Mouse (Mus musculus): ENCODE data around the gene Ccdc171. TPM values are rescaled to one million over a fixed set of nuclear protein-coding genes. Genes with fewer than 3 reads are reported as not detected.
"Not testable (repeated sequence)": the region's sequence is repeated elsewhere in the genome, so short reads cannot be mapped to it uniquely, and the experiment has no call there.

The Ccdc171 gene
- polyA plus RNA-seq, 1 experiment from 2014 or later = 4.2 TPM

DNA sequence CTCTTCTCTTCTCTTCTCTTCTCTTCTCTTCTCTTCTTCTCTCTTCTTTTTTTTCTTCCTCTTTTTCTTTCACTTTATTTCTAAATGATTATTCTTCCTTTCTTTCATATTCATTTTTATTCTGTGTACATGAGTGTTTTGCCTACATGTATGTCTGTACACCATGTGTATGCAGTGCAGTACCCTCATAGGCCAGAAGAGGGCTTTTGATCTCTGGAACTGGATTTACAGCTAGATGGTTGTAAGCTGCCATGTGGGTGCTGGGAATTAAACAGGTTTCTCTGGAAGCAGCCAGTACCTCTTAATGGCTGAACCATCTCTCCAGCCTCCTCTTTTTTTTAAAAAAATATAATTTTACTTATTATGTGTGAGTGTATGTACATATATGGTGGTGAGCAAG is 2.6 kb downstream of the Ccdc171 start:
- H3K27ac ChIP-seq = no peak overlapping the region
- H3K9ac ChIP-seq = no peak overlapping the region
- peaks cover 21% of the 10 kb centered on the region for H3K4me1 ChIP-seq
- no peak for ATAC-seq (replicated peaks)
- no peak overlapping the region for H3K4me3 ChIP-seq
- H3K4me2 ChIP-seq = no peak overlapping the region
- H3K36me3 ChIP-seq (replicated peaks) = no peaks in the 10 kb centered on the region
- H3K9me3 ChIP-seq = no peaks in the 10 kb centered on the region
- H3K27me3 ChIP-seq (replicated peaks) = no peaks in the 10 kb centered on the region

DNA sequence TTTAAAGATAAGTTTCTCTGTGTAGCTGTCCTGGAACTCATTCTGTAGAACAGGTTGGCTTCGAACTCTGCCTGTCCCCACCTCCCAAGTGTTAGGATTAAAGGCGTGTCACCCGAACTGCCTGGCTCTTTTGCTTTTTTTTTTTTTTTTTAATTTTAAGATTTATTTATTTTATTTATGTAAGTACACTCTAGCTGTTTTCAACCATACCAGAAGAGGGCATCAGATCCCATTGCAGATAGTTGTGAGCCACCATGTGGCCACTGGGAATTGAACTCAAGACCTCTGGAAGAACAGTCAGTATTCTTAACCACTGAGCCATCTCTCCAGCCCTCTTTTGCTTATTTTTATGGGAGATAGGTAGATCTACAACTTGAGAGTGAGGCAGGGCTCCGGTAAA is 4.7 kb downstream of the Ccdc171 start:
- ATAC-seq (replicated peaks); H3K9me3 ChIP-seq; H3K9ac ChIP-seq; H3K4me2 ChIP-seq; H3K36me3 ChIP-seq (replicated peaks); H3K27me3 ChIP-seq (replicated peaks); H3K27ac ChIP-seq; H3K4me3 ChIP-seq: not testable (repeated sequence)
- peaks cover 11% of the 10 kb centered on the region for H3K4me1 ChIP-seq
- 94% methylated on average over 4 of the region's 4 CpGs for WGBS

DNA sequence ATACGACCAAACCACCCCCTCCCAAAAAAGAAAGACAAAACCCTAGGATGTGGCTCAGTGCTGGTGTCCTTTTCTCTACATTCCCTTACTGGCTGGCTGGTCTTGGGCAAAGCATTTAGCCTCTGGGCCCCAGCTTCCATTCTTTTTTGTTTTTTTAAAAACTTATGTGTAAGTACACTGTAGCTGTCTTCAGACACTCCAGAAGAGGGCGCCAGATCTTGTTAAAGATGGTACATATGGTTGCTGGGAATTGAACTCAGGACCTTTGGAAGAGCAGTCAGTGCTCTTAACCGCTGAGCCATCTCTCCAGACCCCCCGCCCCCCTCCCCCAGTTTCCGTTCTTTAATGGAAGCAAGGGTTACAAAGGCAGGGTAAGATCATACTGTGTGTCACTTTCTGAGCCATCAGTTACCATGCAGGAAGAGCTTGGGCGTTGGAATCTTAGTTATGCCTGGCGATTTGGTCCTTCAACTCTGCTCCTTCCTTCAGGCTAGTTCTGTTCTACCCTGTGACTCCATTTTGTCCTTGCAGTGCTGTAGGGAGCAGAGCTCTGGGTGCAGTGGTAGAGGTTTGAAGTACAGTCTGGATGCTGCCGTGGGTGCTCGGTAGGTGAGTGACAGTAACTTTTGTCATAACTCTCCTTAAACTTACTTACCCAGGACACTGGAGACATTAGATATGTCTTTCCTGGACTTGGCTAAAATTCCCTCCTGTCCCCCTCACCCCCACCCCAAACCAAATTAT is 8.0 kb downstream of the Ccdc171 start:
- no peak for ATAC-seq (replicated peaks)
- H3K4me2 ChIP-seq = no peak overlapping the region
- no peaks in the 10 kb centered on the region for H3K9me3 ChIP-seq
- H3K27ac ChIP-seq = no peak overlapping the region
- no peak overlapping the region for H3K9ac ChIP-seq
- H3K36me3 ChIP-seq (replicated peaks) = no peaks in the 10 kb centered on the region
- H3K4me1 ChIP-seq = no peaks in the 10 kb centered on the region
- 87% methylated on average over 9 of the region's 9 CpGs for WGBS
- H3K4me3 ChIP-seq = no peak overlapping the region
- no peaks in the 10 kb centered on the region for H3K27me3 ChIP-seq (replicated peaks)

DNA sequence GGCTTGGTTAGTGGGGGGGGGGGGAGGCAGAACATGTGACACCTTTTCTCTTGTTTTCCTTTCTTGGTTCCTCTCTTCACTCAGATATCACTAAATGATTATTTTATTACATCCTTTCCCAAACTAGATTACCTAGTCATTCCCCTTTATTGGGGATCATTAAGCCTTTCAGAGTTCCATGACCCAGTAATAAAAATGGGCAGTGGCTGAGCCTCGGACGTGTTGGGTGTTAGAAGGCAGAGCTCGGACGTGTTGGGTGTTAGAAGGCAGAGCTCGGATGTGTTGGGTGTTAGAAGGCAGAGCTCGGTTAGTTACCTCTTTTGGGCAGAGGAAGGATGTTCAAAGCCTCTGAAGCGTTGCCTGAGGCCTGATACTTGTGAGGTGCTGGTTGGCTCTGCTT is 8.7 kb downstream of the Ccdc171 start:
- Histone ChIP-seq H3K36me3 (replicated peaks) (no peaks in the 10 kb centered on the region), H3K27ac (no peak overlapping the region), H3K4me3 (no peak overlapping the region), H3K4me2 (no peak overlapping the region), H3K27me3 (replicated peaks) (no peaks in the 10 kb centered on the region), H3K4me1 (no peaks in the 10 kb centered on the region), H3K9me3 (no peaks in the 10 kb centered on the region), H3K9ac (no peak overlapping the region)
- no peak for ATAC-seq (replicated peaks)
- WGBS = 87% methylated on average over 7 of the region's 7 CpGs

DNA sequence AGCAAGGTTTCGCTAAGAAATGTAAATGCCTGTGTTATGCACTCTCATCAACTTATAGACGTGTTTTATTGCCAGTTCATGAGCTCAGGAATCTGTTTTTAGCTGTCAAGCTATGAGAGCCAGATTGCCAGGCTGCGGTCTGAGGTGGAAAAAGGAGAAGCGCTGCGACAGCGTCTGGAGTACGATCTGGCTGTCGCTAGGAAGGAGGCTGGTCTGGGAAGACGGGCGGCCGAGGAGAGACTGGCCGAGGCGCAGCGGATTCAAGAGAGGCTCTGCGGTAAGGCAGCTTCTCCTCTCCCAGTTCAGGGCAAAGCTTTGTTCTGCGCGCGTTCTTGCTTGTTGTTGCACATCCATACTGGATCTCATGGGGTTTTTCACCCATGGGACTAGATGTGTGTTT is 24.2 kb downstream of the Ccdc171 start:
- H3K27ac ChIP-seq = no peak overlapping the region
- H3K9me3 ChIP-seq = no peaks in the 10 kb centered on the region
- no peak overlapping the region for H3K4me3 ChIP-seq
- 0 out of 2 replicates have a peak, but pooled peaks have one; percentile 50 for ATAC-seq (replicated peaks)
- H3K27me3 ChIP-seq (replicated peaks) = no peaks in the 10 kb centered on the region
- WGBS = 63% methylated on average over 18 of the region's 18 CpGs
- no peaks in the 10 kb centered on the region for H3K36me3 ChIP-seq (replicated peaks)
- H3K4me2 ChIP-seq = 0 out of 2 replicates have a peak overlapping the region, but pooled peaks have one; percentile 9
- no peak overlapping the region for H3K9ac ChIP-seq
- no peaks in the 10 kb centered on the region for H3K4me1 ChIP-seq

DNA sequence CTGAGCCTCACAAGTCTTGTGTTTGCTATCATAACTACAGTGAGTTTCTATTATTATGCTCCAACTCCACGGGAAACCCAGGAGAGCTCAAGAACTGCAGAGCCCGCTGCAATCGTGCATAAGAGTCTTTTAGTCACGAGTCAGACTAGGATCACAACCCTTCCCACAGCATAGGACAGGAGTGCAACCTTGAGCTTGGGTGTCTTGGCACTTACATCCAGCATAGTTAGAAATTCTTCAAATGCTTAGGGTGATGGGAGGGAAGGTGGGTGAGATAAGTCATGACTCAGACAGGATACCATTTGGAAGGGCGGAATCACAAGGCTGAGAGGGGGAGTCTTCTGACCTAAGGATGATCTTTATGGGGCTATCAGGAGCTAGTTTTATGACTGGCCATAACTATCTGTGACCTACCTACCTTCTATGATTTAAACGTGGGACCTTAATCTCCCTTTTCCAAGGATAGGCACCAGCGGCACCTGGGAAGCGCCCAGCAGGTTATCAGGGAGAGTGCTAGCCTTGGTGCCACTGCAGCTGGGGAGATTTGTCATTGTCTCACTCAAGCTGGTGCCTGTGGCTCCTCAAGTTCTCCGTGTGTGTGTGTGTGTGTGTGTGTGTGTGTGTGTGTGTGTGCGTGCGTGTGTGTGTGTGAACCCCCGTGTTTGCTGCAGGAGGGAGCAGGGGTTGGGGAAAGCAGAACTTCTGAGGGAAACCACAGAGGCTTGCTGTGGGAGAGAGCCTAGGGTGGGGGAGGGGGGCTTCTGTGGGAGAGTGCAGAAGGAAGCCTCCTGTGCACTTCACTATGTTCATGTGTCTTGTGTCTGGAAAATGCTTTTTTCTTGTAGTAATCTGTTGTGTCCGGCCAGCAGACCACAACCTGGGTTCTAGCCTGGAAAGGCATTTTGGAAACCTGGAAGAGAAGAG is 42.1 kb downstream of the Ccdc171 start:
- no peaks in the 10 kb centered on the region for H3K27me3 ChIP-seq (replicated peaks)
- no peak overlapping the region for H3K27ac ChIP-seq
- peak; percentile 60; the same call in 1 of the 2 replicates for ATAC-seq (replicated peaks)
- peak overlapping the region; percentile 16 for H3K4me3 ChIP-seq
- peaks cover 2% of the 10 kb centered on the region; the same call in 1 of the 2 replicates for H3K4me1 ChIP-seq
- H3K9me3 ChIP-seq = no peaks in the 10 kb centered on the region
- no peaks in the 10 kb centered on the region for H3K36me3 ChIP-seq (replicated peaks)
- no peak overlapping the region for H3K9ac ChIP-seq
- peak overlapping the region; percentile 38; the same call in 1 of the 2 replicates for H3K4me2 ChIP-seq
- 35% methylated on average over 13 of the region's 13 CpGs for WGBS

DNA sequence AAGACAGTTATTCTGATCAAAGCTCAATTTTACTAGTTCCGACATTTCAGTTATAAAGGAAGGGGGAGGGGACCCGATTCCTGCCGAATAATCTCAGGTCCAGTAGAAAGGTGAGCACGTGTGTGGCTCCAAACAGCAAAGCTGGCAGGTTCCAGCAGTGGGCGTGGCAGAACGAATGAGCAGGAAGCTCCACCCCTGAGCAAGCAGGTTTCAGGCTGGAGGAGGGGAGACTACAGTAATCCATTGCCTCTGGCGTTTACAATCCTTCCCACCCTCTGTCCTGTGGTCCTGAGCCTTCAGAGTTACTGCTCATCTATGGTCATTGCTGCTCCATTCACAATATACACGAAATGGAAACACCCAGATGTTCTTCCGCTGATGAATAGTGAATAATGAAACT is 42.8 kb downstream of the Ccdc171 start:
- peak overlapping the region; percentile 16 for H3K4me3 ChIP-seq
- H3K4me1 ChIP-seq; H3K36me3 ChIP-seq (replicated peaks); H3K27me3 ChIP-seq (replicated peaks); H3K27ac ChIP-seq; H3K9ac ChIP-seq; H3K9me3 ChIP-seq: not testable (repeated sequence)
- peak; percentile 60; the same call in 1 of the 2 replicates for ATAC-seq (replicated peaks)
- WGBS = 10% methylated on average over 9 of the region's 9 CpGs
- peak overlapping the region; percentile 38 for H3K4me2 ChIP-seq

DNA sequence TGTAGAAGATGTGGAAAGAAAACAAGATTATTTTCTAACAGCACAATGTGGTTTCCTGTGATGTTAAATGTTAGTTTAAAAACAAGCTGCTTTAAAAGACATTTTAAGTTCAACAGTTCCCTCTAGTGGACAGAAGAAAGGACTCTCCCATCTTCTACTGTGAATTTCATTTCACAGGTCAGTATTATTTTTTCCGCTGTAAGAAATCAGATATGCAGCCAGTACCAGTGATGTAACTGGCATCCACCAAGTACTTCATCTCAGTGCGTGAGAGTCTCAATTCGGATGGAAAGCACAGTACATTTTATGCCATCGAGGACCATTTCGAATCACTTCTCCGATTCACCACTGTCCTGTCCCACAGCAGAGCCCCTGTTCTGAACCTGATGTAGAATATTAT is 45.2 kb downstream of the Ccdc171 start:
- WGBS = 67% methylated on average over 6 of the region's 6 CpGs
- Histone ChIP-seq H3K36me3 (replicated peaks) (no peaks in the 10 kb centered on the region), H3K27ac (no peak overlapping the region), H3K4me1 (peaks cover 2% of the 10 kb centered on the region; the same call in 1 of the 2 replicates), H3K27me3 (replicated peaks) (no peaks in the 10 kb centered on the region), H3K9me3 (no peaks in the 10 kb centered on the region), H3K9ac (no peak overlapping the region), H3K4me2 (no peak overlapping the region), H3K4me3 (no peak overlapping the region)
- ATAC-seq (replicated peaks) = peak; percentile 72

DNA sequence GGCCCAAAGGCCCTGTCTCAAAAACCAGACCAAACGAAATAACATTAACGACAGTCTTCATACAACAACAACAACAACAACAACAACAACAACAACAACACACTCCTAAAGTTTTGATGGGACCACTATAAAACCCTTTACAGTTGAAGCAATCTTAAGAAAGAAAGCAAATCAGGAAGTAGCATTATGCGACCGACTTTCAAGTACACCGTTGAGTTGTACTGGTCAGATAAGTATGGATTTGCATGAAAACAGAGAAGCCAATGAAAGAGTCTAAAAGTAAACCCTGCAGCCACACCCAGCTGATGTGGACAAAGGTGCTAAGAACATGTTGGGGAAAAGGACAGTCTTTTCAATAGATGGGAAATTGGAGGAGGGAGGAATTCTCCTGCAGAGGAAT is 45.7 kb downstream of the Ccdc171 start:
- Histone ChIP-seq H3K9ac (no peak overlapping the region), H3K4me2 (no peak overlapping the region), H3K27me3 (replicated peaks) (no peaks in the 10 kb centered on the region), H3K36me3 (replicated peaks) (no peaks in the 10 kb centered on the region), H3K4me3 (no peak overlapping the region), H3K27ac (no peak overlapping the region), H3K4me1 (peaks cover 2% of the 10 kb centered on the region; the same call in 1 of the 2 replicates), H3K9me3 (no peaks in the 10 kb centered on the region)
- no peak for ATAC-seq (replicated peaks)
- 93% methylated on average over 5 of the region's 5 CpGs for WGBS

DNA sequence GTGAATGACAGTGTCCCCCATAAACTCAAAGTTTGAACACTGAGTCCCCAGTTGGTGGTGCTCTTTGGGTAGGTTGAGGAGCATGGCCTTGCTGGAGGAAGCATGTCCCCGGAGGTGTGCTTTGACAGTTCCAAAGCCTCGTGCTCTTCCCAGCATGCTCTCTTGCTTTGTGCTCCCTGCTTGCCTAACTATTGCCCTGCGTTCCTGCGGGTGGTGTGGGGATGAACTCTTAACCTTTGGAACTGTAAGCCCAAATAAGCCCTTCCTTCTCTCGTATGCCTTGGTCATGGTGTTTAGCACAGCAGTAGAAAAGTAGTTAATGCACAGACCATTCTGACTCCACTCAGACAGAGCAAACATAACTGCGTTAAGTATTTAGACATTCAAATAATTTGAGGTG is 47.2 kb downstream of the Ccdc171 start:
- ATAC-seq (replicated peaks) = no peak
- 69% methylated on average over 6 of the region's 6 CpGs for WGBS

DNA sequence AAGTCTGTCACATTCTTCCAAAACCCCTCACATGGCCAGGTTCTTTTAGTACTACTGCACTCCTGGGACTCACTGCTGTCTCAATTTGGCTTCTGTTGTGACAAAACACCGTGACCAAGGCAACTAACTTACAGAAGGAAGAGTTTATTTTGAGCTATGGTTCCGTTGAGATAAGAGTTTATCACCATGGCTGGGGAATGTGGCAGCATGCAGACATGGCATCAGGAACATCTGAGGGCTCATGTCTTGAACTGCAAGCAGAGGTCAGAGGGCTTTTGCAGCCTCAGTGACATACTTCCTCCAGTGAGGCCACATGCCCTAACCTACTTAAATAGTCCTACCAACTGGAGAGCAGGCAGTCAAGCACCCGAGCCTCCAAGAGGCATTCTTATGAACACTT is 51.0 kb downstream of the Ccdc171 start:
- Histone ChIP-seq H3K27me3 (replicated peaks) (no peaks in the 10 kb centered on the region), H3K4me3 (no peak overlapping the region), H3K4me2 (no peak overlapping the region), H3K4me1 (no peaks in the 10 kb centered on the region), H3K9ac (no peak overlapping the region), H3K27ac (no peak overlapping the region), H3K36me3 (replicated peaks) (no peaks in the 10 kb centered on the region), H3K9me3 (no peaks in the 10 kb centered on the region)
- ATAC-seq (replicated peaks) = no peak
- 76% methylated on average over 3 of the region's 3 CpGs for WGBS

More for the DNA sequence above, 47.2 kb downstream of the Ccdc171 start:
- Histone ChIP-seq H3K9ac (no peak overlapping the region), H3K27me3 (replicated peaks) (no peaks in the 10 kb centered on the region), H3K4me3 (no peak overlapping the region), H3K4me1 (peaks cover 2% of the 10 kb centered on the region; the same call in 1 of the 2 replicates), H3K36me3 (replicated peaks) (no peaks in the 10 kb centered on the region), H3K27ac (no peak overlapping the region), H3K9me3 (no peaks in the 10 kb centered on the region), H3K4me2 (no peak overlapping the region)

DNA sequence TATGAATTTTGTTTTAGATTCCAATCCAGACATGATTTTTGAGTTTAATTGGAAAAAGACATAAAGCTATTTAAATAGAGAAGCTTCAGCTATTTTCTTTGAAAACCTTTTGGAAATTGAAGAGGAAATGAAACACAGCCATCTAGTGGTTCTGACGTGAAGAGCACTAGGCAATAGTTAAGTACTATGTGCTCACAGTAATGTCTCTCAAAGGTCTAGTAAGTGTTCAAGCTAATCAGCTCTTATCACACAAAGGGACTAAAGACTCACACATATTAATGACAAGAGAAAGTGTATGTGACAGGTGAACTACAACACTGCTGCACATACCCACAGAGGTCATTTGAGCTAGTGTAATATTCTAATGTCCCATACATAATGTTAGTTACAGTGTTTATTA is 54.8 kb downstream of the Ccdc171 start:
- Histone ChIP-seq H3K27me3 (replicated peaks) (no peaks in the 10 kb centered on the region), H3K36me3 (replicated peaks) (no peaks in the 10 kb centered on the region), H3K9me3 (no peaks in the 10 kb centered on the region), H3K4me3 (no peak overlapping the region), H3K27ac (no peak overlapping the region), H3K4me1 (no peaks in the 10 kb centered on the region), H3K9ac (no peak overlapping the region), H3K4me2 (no peak overlapping the region)
- 0 out of 2 replicates have a peak, but pooled peaks have one; percentile 50 for ATAC-seq (replicated peaks)
- WGBS = 34% methylated on average over 1 of the region's 1 CpGs
